Mouse (Mus musculus) embryonic facial prominence, embryonic 15.5 days (tissue): ENCODE measurements at regions not wholly inside any gene's neighbourhood (a gene's known extent, or its start where the extent isn't known, plus 50 kb on each side); places are given as distances from the start of the nearest gene placed in this dataset.

Experiments used
- ATAC-seq: fragments of 200-750 bp; cut with Nextera tagmentation; 2 replicates; pipeline ENCODE4 v1.8.0; 2017; ENCODE audit warnings: low read depth, moderate TSS enrichment; ENCODE audit not compliant: insufficient number of reproducible peaks, low FRiP score, low TSS enrichment
- H3K27ac ChIP-seq: fragments of 300-500 bp; sonication (generic); replicated peaks from 2 replicates; pipeline ENCODE4 v1.5.1; 2015; ENCODE audit warnings: mild to moderate bottlenecking, inconsistent platforms
- H3K27me3 ChIP-seq: fragments of 300-500 bp; sonication (generic); 2 replicates; pipeline ENCODE4 v1.6.1; 2015; ENCODE audit warnings: inconsistent platforms
- H3K36me3 ChIP-seq: fragments of 300-500 bp; sonication (generic); 2 replicates; pipeline ENCODE4 v1.6.1; 2015; ENCODE audit warnings: mild to moderate bottlenecking, inconsistent platforms
- H3K4me1 ChIP-seq: fragments of 300-500 bp; sonication (generic); 2 replicates; pipeline ENCODE4 v1.6.1; 2015; ENCODE audit warnings: inconsistent platforms
- H3K4me2 ChIP-seq: fragments of 300-500 bp; sonication (generic); replicated peaks from 2 replicates; pipeline ENCODE4 v1.6.1; 2015; ENCODE audit warnings: mild to moderate bottlenecking, inconsistent platforms
- H3K4me3 ChIP-seq: fragments of 300-500 bp; sonication (generic); replicated peaks from 2 replicates; pipeline ENCODE4 v1.5.1; 2015; ENCODE audit warnings: mild to moderate bottlenecking, inconsistent platforms
- H3K9ac ChIP-seq: fragments of 300-500 bp; sonication (generic); 2 replicates; pipeline ENCODE4 v1.6.1; 2015; ENCODE audit warnings: inconsistent platforms
- H3K9me3 ChIP-seq: fragments of 300-500 bp; sonication (generic); replicated peaks from 2 replicates; pipeline ENCODE4 v1.6.1; 2016; ENCODE audit warnings: inconsistent platforms
- WGBS: fragments of 180-500 bp; shearing (Covaris S2); methylation state at CpG from one replicate; pipeline ENCODE4 v1.1.7; 2015; 5-methylcytosine and 5-hydroxymethylcytosine counted together

- Histone ChIP-seq H3K27ac (0 out of 2 replicates have a peak overlapping the region, but pooled peaks have one; percentile 29), H3K4me2 (no peak overlapping the region), H3K9me3 (no peaks in the 10 kb centered on the region), H3K4me3 (no peak overlapping the region), H3K9ac (no peak overlapping the region), H3K27me3 (no peaks in the 10 kb centered on the region), H3K36me3 (no peaks in the 10 kb centered on the region), H3K4me1 (0 out of 2 replicates have a peak, but pooled peaks cover 4% of the 10 kb centered on the region)
- WGBS = 66% methylated on average over 8 of the region's 8 CpGs
- ATAC-seq = no peak
Measured at GRCm38 (mm10) chr14:24886896-24887421, 400.0 kb downstream of the Rps24 start.

- no peak for ATAC-seq
- 84% methylated on average over 2 of the region's 2 CpGs for WGBS
- H3K4me1 ChIP-seq = 0 out of 2 replicates have a peak, but pooled peaks cover 8% of the 10 kb centered on the region
- no peak overlapping the region for H3K4me2 ChIP-seq
- H3K36me3 ChIP-seq = no peaks in the 10 kb centered on the region
- H3K9ac ChIP-seq = no peak overlapping the region
- no peak overlapping the region for H3K4me3 ChIP-seq
- no peaks in the 10 kb centered on the region for H3K9me3 ChIP-seq
- H3K27me3 ChIP-seq = no peaks in the 10 kb centered on the region
- no peak overlapping the region for H3K27ac ChIP-seq
Measured at GRCm38 (mm10) chr14:24890856-24891255, 403.9 kb downstream of the Rps24 start.

GRCm38 (mm10) chr14:24895196-24895595 is 408.3 kb downstream of the Rps24 start:
- no peak for ATAC-seq

GRCm38 (mm10) chr14:24896681-24897080 is 409.8 kb downstream of the Rps24 start:
- H3K4me2 ChIP-seq = no peak overlapping the region
- H3K27ac ChIP-seq = no peak overlapping the region
- WGBS = 89% methylated on average over 5 of the region's 5 CpGs
- H3K9ac ChIP-seq = no peak overlapping the region
- peaks cover 21% of the 10 kb centered on the region for H3K4me1 ChIP-seq
- no peaks in the 10 kb centered on the region for H3K9me3 ChIP-seq
- no peak overlapping the region for H3K4me3 ChIP-seq
- no peaks in the 10 kb centered on the region for H3K27me3 ChIP-seq
- H3K36me3 ChIP-seq = no peaks in the 10 kb centered on the region
- ATAC-seq = no peak

More at GRCm38 (mm10) chr14:24895196-24895595, 408.3 kb downstream of the Rps24 start:
- Histone ChIP-seq H3K9me3 (no peaks in the 10 kb centered on the region), H3K9ac (no peak overlapping the region), H3K4me1 (peaks cover 7% of the 10 kb centered on the region), H3K27me3 (no peaks in the 10 kb centered on the region), H3K36me3 (no peaks in the 10 kb centered on the region), H3K27ac (no peak overlapping the region; the same call in 1 of the 2 replicates), H3K4me2 (no peak overlapping the region), H3K4me3 (no peak overlapping the region)
- WGBS = 51% methylated on average over 1 of the region's 1 CpGs

- 19% methylated on average over 13 of the region's 13 CpGs for WGBS
Measured at GRCm38 (mm10) chr14:24900501-24901179, 413.7 kb downstream of the Rps24 start.

GRCm38 (mm10) chr14:24901726-24902125 is 414.8 kb downstream of the Rps24 start:
- ATAC-seq = no peak
- H3K27ac ChIP-seq = peak overlapping the region; percentile 85
- 53% methylated on average over 7 of the region's 7 CpGs for WGBS

More at GRCm38 (mm10) chr14:24900501-24901179, 413.7 kb downstream of the Rps24 start:
- Histone ChIP-seq H3K4me2 (no peak overlapping the region), H3K27ac (peak overlapping the region; percentile 85), H3K27me3 (no peaks in the 10 kb centered on the region), H3K4me1 (peaks cover 26% of the 10 kb centered on the region), H3K4me3 (no peak overlapping the region), H3K9ac (no peak overlapping the region), H3K9me3 (no peaks in the 10 kb centered on the region), H3K36me3 (no peaks in the 10 kb centered on the region)
- ATAC-seq = peak; percentile 94

GRCm38 (mm10) chr14:24902870-24903269 is 415.9 kb downstream of the Rps24 start:
- Histone ChIP-seq H3K4me1 (peaks cover 39% of the 10 kb centered on the region), H3K9me3 (no peaks in the 10 kb centered on the region), H3K9ac (no peak overlapping the region), H3K27me3 (no peaks in the 10 kb centered on the region), H3K36me3 (no peaks in the 10 kb centered on the region), H3K4me3 (no peak overlapping the region), H3K27ac (no peak overlapping the region), H3K4me2 (no peak overlapping the region)
- ATAC-seq = no peak
- WGBS = 22% methylated on average over 3 of the region's 4 CpGs

More at GRCm38 (mm10) chr14:24901726-24902125, 414.8 kb downstream of the Rps24 start:
- Histone ChIP-seq H3K4me2 (no peak overlapping the region), H3K9me3 (no peaks in the 10 kb centered on the region), H3K4me3 (no peak overlapping the region), H3K9ac (no peak overlapping the region), H3K4me1 (peaks cover 28% of the 10 kb centered on the region), H3K36me3 (no peaks in the 10 kb centered on the region), H3K27me3 (no peaks in the 10 kb centered on the region)

- no peak overlapping the region for H3K27ac ChIP-seq
- WGBS = 60% methylated on average over 6 of the region's 6 CpGs
Measured at GRCm38 (mm10) chr14:24904712-24905111, 417.8 kb downstream of the Rps24 start.

GRCm38 (mm10) chr14:24906916-24907315 is 420.0 kb downstream of the Rps24 start:
- WGBS = 56% methylated on average over 7 of the region's 7 CpGs
- H3K36me3 ChIP-seq = no peaks in the 10 kb centered on the region
- no peak overlapping the region for H3K4me3 ChIP-seq
- H3K4me2 ChIP-seq = no peak overlapping the region
- peaks cover 28% of the 10 kb centered on the region for H3K4me1 ChIP-seq
- no peak for ATAC-seq
- no peaks in the 10 kb centered on the region for H3K27me3 ChIP-seq
- H3K27ac ChIP-seq = 0 out of 2 replicates have a peak overlapping the region, but pooled peaks have one; percentile 2
- no peaks in the 10 kb centered on the region for H3K9me3 ChIP-seq
- H3K9ac ChIP-seq = no peak overlapping the region

More at GRCm38 (mm10) chr14:24904712-24905111, 417.8 kb downstream of the Rps24 start:
- ATAC-seq = no peak
- Histone ChIP-seq H3K27me3 (no peaks in the 10 kb centered on the region), H3K9ac (no peak overlapping the region), H3K4me2 (no peak overlapping the region), H3K4me3 (no peak overlapping the region), H3K4me1 (peaks cover 39% of the 10 kb centered on the region), H3K9me3 (no peaks in the 10 kb centered on the region), H3K36me3 (no peaks in the 10 kb centered on the region)

- Histone ChIP-seq H3K9ac (no peak overlapping the region), H3K9me3 (no peaks in the 10 kb centered on the region), H3K27me3 (no peaks in the 10 kb centered on the region), H3K36me3 (no peaks in the 10 kb centered on the region), H3K4me2 (no peak overlapping the region), H3K4me3 (no peak overlapping the region), H3K27ac (no peak overlapping the region), H3K4me1 (peaks cover 31% of the 10 kb centered on the region)
- no peak for ATAC-seq
- WGBS = 63% methylated on average over 4 of the region's 4 CpGs
Measured at GRCm38 (mm10) chr14:24908377-24908776, 421.5 kb downstream of the Rps24 start.

- H3K27ac ChIP-seq = no peak overlapping the region
- 60% methylated on average over 6 of the region's 6 CpGs for WGBS
Measured at GRCm38 (mm10) chr14:24911621-24912020, 424.7 kb downstream of the Rps24 start.

More at GRCm38 (mm10) chr14:24911621-24912020, 424.7 kb downstream of the Rps24 start:
- ATAC-seq = no peak
- Histone ChIP-seq H3K4me2 (no peak overlapping the region), H3K9me3 (no peaks in the 10 kb centered on the region), H3K4me3 (no peak overlapping the region), H3K4me1 (peaks cover 24% of the 10 kb centered on the region), H3K9ac (no peak overlapping the region), H3K36me3 (no peaks in the 10 kb centered on the region), H3K27me3 (no peaks in the 10 kb centered on the region)
